Mouse (Mus musculus) embryo, embryonic 10 days (tissue): ENCODE measurements around the gene Pomgnt2.

Source experiments
- DNase-seq: peaks from one replicate; pipeline ENCODE4 v3.0.0-alpha.2; 2015; ENCODE audit warnings: low spot score

Gene Pomgnt2

DNA sequence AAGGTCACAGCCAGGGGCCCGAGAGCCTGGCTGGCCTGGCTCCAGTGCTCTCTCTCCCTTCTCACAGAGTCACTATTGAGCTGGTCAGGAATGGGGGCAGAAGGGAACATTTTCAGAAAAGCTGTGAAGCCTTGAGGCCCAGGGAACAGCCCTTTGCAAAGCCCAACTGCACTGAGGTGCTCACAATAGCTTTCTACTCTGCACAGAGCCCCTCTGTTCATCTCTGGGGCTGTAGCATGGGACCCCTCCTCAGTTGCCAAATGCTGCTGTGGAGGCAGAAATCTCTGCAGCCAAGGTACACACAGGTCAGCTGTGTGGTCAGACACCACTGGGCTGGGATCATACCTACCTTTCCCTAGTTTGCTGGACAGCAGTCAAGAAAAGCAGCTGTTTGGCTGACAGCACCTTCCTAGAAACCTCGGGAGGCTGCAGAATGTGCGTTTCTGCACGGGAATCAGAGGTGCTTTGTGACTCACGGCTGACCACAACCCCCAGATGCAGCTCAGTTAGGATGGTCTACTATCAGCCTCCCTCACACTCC, 27.0 kb downstream of the Pomgnt2 start:
- no peak for DNase-seq

GRCm38 (mm10) chr9:121968258-121968657, 28.7 kb downstream of the Pomgnt2 start:
- DNase-seq = no peak

DNA sequence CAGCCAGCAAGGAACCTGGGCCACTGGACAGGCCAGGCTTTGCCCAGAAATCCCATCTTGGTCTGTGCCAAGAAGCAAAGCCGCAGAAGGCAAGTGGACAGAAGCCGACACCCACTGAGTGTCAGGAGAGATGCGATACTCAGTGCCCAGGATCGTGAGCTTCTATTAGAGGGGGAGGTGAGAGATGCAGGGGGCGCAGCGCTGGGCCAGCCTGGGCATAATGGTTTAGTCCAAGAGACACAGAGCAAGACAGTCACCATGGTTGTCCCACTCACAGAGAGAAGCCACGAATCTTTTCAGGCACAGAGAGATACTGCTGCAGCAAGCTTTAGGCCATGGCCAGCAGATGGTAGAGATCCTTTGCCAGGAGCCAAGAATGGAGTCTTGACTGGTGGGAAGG, 32.0 kb downstream of the Pomgnt2 start:
- DNase-seq = no peak

GRCm38 (mm10) chr9:121959966-121960635, 36.8 kb downstream of the Pomgnt2 start:
- peak; percentile 45 for DNase-seq

- DNase-seq = no peak
These were observed 44.3 kb downstream of the Pomgnt2 start for GRCm38 (mm10) chr9:121952596-121952995.

DNA sequence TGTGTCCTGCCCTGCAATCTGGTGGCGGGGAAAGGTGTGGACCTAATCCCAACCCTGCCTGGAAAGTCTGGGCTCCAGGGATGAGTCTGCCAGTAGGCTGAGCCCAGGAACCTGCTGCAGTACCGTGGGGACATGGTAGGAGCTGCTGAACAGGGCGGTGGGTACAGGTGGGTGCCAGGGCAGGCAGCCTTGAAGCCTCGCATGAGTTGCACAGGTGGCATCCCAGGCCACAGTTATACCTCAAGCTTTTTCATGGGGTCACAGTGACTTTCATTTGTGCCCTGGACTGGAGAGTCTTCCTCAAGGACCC, 45.8 kb downstream of the Pomgnt2 start:
- no peak for DNase-seq

DNA sequence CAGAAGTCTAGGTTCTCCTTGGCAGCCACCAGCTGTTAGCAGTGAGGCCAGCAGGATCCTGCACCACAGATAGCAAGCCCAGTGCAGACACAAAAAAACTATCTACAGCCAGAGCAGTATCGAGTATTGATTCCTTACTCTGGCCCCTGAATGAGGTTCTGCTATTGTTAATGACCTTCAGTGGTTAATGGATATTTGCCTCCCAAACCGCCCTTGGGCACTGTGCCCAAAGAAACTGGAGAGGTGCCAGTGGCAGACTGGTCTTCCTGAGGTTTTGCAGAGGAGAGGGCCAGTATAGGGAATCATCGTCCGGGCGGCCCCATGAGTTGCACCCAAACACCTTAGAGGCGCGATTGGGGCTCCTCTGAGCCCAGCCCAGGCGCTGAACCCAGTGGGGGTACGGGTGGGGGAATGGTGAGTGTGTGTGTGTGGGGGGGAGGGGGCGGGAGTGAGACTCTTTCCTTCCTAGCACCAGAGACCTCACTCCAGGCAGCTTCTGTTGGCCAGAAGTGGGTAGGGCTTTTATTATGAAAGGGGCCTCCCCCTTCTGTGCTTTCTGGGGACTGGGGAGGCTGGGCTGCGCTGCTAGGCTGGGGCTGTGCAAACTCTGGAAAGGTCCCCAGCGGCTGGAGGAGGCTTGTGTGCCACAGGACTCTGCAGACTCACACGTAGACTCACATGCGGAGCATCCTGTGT, 46.3 kb downstream of the Pomgnt2 start, which contains the start of gene Fam198a:
Fam198a (plus strand) TSS at position 571 of the 696 bp plus-strand sequence.
- peak; percentile 49 for DNase-seq

- DNase-seq = no peak
These were observed 48.5 kb downstream of the Pomgnt2 start for GRCm38 (mm10) chr9:121948431-121948830.

- peak; percentile 71 for DNase-seq
These were observed 49.1 kb downstream of the Pomgnt2 start for GRCm38 (mm10) chr9:121947784-121948183.

GRCm38 (mm10) chr9:121943628-121944027, 53.3 kb downstream of the Pomgnt2 start:
- DNase-seq = no peak

- no peak for DNase-seq
These were observed 53.9 kb downstream of the Pomgnt2 start for GRCm38 (mm10) chr9:121943005-121943404.

- peak; percentile 74 for DNase-seq
These were observed 59.0 kb downstream of the Pomgnt2 start for GRCm38 (mm10) chr9:121937944-121938355.

- no peak for DNase-seq
These were observed 59.5 kb downstream of the Pomgnt2 start for GRCm38 (mm10) chr9:121937451-121937864.

DNA sequence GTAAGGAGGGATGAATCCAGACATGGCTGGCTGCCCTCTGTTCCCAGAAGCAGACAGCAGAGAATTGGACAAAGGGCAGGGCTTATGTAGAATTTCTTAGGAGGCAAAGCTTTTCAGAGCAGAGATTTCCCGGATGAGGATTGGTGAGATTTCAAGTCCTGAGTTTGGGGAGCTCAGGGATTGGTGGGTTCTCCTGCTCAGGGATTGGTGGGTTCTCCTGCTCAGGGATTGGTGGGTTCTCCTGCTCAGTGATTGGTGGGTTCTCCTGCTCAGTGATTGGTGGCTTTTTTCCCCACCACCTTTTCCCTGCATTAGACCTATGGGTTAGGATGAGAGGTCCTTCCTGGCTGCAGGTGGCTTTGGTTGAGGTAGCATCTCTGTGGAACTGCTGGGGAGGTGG, 60.0 kb downstream of the Pomgnt2 start:
- no peak for DNase-seq

GRCm38 (mm10) chr9:121934856-121935255, 62.1 kb downstream of the Pomgnt2 start:
- no peak for DNase-seq
